Mouse (Mus musculus) forebrain, embryonic 15.5 days (tissue): ENCODE measurements around the gene Gm20695. TPM values are rescaled to one million over a fixed set of nuclear protein-coding genes. Genes with fewer than 3 reads are reported as not detected.
A peak's percentile ranks its signal among the peaks of the same experiment; 100 is the strongest.

Experiments used
- ATAC-seq: fragments of 200-750 bp; cut with Nextera tagmentation; replicated peaks from 2 replicates; pipeline ENCODE4 v1.8.0; 2017; ENCODE audit warnings: mild to moderate bottlenecking, moderate TSS enrichment, moderate library complexity
- H3K27ac ChIP-seq: fragments of 300-500 bp; sonication (generic); replicated peaks from 2 replicates; pipeline ENCODE4 v1.5.1; 2015; ENCODE audit warnings: mild to moderate bottlenecking, inconsistent platforms
- H3K27me3 ChIP-seq: fragments of 300-500 bp; sonication (generic); 2 replicates; pipeline ENCODE4 v1.6.1; 2015; ENCODE audit warnings: inconsistent platforms
- H3K36me3 ChIP-seq: fragments of 300-500 bp; sonication (generic); 2 replicates; pipeline ENCODE4 v1.6.1; 2015; ENCODE audit warnings: mild to moderate bottlenecking, inconsistent platforms
- H3K4me1 ChIP-seq: fragments of 300-500 bp; sonication (generic); 2 replicates; pipeline ENCODE4 v1.6.1; 2015; ENCODE audit warnings: inconsistent platforms
- H3K4me2 ChIP-seq: fragments of 300-500 bp; sonication (generic); replicated peaks from 2 replicates; pipeline ENCODE4 v1.6.1; 2015; ENCODE audit warnings: mild to moderate bottlenecking, inconsistent platforms
- H3K4me3 ChIP-seq: fragments of 300-500 bp; sonication (generic); 2 replicates; pipeline ENCODE4 v1.5.1; 2015; ENCODE audit warnings: mild to moderate bottlenecking, inconsistent platforms
- H3K9ac ChIP-seq: fragments of 300-500 bp; sonication (generic); replicated peaks from 2 replicates; pipeline ENCODE4 v1.6.1; 2015; ENCODE audit warnings: mild to moderate bottlenecking, inconsistent platforms
- H3K9me3 ChIP-seq: fragments of 300-500 bp; sonication (generic); 2 replicates; pipeline ENCODE4 v1.6.1; 2016; ENCODE audit warnings: inconsistent platforms
- WGBS: fragments of 180-500 bp; shearing (Covaris S2); methylation state at CpG from one replicate; pipeline ENCODE4 v1.1.7; 2015; ENCODE audit warnings: mixed read lengths; 5-methylcytosine and 5-hydroxymethylcytosine counted together
- polyA plus RNA-seq: library from polyadenylated mRNA; unstranded; fragments of >200 nt; fragmentation: Nextera tagmentation; extraction: Ambion mirVana; gene quantifications from 2 replicates; pipeline ENCODE4 v1.2.1, GENCODE M21; 2015

The Gm20695 gene
- polyA plus RNA-seq, 1 experiment from 2014 or later, result 4.7 TPM

DNA sequence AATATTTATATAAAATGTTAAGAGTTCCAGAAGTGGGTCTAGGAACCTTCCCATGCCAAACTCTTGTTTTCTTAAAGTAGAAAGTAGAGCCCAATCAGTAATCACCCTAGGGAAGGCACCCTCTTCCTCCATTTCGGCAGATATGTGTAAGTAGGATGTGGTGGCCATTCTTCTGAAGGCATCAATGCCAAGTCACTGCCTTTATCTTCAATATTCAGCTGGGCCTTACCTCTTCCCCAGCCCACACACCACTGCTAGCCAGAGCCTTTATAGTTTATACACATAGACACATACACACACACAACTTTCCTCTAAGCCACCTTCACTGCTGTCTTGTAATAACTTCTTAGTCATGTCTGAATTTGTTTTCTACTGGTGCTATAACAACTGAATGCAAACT, 28.7 kb upstream of the Gm20695 start:
- H3K27ac ChIP-seq, result no peak overlapping the region
- WGBS, result 91% methylated on average over 1 of the region's 1 CpGs

DNA sequence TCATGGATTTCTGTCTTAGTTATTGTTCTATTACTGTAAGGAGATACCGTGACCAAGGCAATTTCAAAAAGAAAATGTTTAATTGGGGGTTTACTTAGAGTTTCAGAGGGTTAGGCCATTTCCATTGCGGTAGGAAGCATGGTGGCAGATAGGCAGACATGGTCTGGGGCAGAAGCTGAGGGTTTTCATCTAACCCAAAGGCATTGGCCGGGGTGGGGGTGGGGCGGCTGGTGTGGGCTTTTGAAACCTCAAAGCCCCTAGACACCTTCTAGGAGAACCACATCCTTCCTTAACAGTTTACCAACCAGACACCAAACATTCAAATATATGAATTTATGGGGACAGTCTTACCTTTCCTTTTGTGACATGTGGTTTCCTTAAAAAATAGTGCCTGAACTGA, 25.2 kb upstream of the Gm20695 start:
- Histone ChIP-seq H3K36me3 (peaks cover 27% of the 10 kb centered on the region), H3K4me2 (no peak overlapping the region), H3K9ac (no peak overlapping the region), H3K4me3 (no peak overlapping the region), H3K27me3 (no peaks in the 10 kb centered on the region), H3K4me1 (no peaks in the 10 kb centered on the region), H3K9me3 (no peaks in the 10 kb centered on the region), H3K27ac (no peak overlapping the region)
- no peak for ATAC-seq
- WGBS, result 90% methylated on average over 4 of the region's 4 CpGs

More for the DNA sequence above, 28.7 kb upstream of the Gm20695 start:
- no peak for ATAC-seq
- no peaks in the 10 kb centered on the region for H3K27me3 ChIP-seq
- no peak overlapping the region for H3K4me3 ChIP-seq
- H3K9ac ChIP-seq, result no peak overlapping the region
- H3K4me1 ChIP-seq, result no peaks in the 10 kb centered on the region
- H3K36me3 ChIP-seq, result peaks cover 7% of the 10 kb centered on the region
- no peaks in the 10 kb centered on the region for H3K9me3 ChIP-seq
- no peak overlapping the region for H3K4me2 ChIP-seq

DNA sequence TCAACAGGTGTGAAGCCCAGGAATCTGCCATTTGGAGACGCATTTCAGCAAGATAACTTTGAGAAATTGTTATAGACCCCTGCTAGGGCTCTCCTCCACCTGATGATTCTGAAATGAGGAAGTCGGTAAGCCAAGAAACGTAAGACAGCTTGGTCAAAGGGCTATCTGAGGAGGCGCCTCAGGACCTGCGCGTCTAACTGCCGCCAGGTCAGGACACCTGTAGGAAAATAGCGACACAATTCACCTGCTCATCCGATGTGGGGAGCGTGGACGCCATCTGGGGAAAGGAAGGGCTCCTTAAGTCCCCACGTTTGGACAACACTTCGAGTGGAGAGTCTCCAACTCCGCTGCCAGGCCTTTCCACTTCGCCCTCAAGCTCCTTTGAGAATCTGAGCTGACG, 12.6 kb upstream of the Gm20695 start:
- no peaks in the 10 kb centered on the region for H3K9me3 ChIP-seq
- H3K27me3 ChIP-seq, result no peaks in the 10 kb centered on the region
- H3K9ac ChIP-seq, result peak overlapping the region; percentile 67
- peaks cover 11% of the 10 kb centered on the region; the same call in 1 of the 2 replicates for H3K36me3 ChIP-seq
- H3K27ac ChIP-seq, result peak overlapping the region; percentile 8
- peak overlapping the region; percentile 65 for H3K4me3 ChIP-seq
- peak overlapping the region; percentile 81 for H3K4me2 ChIP-seq
- ATAC-seq, result no peak; the same call in 1 of the 2 replicates
- H3K4me1 ChIP-seq, result peaks cover 16% of the 10 kb centered on the region
- WGBS, result under 1% methylated on average over 16 of the region's 16 CpGs

DNA sequence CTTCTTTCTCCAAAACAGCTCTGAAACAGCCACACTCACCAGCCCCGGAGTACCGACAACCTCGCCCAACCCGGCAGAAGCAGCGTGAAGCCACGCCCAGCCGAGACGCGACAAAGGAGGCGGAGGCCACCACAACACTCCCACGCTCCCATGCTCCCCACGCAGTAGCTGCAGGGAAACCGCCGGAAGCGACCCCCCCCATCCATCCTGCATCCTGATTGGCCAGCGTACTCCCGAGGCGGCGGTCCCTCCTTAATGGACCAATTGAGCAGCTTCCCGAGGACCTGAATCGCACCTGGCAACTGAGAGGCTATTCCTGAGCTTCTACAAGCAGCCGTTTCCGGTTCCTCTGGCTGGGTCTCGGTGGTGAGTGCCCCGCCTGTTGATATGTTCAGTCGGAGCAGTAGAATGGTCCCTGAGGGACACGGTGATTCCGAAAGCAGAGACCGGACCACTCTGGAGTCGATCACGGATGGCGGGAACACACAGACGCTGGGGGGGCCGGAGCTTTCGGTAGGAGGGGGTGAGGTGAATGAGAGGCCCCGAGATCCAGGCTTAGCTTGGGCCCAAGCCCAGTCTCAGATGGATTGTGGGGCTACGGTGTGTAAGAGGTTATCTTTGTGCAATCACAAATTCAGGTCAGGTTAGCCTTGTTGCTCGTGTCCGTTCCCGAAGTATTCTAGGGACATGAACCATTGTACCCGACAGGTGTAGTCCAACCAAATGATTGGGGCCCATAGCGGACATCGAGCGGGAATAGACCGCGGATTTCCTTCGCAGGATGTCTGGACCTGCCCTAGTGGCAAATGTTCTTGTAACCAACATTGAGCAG, 12.0 kb upstream of the Gm20695 start, which contains the start of gene Naa60:
TSS of gene Naa60 (plus strand) at position 160 of the 832 bp plus-strand sequence.
- Histone ChIP-seq H3K27me3 (no peaks in the 10 kb centered on the region), H3K27ac (peak within 1 kb of the TSS; percentile 8), H3K4me3 (peak within 1 kb of the TSS; percentile 65), H3K9ac (peak within 1 kb of the TSS; percentile 67), H3K36me3 (peaks cover 11% of the 10 kb centered on the region; the same call in 1 of the 2 replicates), H3K4me2 (peak within 1 kb of the TSS; percentile 81), H3K4me1 (peaks cover 16% of the 10 kb centered on the region), H3K9me3 (no peaks in the 10 kb centered on the region)
- WGBS, result 5% methylated on average over 47 of the region's 47 CpGs
- peak; percentile 97 for ATAC-seq

DNA sequence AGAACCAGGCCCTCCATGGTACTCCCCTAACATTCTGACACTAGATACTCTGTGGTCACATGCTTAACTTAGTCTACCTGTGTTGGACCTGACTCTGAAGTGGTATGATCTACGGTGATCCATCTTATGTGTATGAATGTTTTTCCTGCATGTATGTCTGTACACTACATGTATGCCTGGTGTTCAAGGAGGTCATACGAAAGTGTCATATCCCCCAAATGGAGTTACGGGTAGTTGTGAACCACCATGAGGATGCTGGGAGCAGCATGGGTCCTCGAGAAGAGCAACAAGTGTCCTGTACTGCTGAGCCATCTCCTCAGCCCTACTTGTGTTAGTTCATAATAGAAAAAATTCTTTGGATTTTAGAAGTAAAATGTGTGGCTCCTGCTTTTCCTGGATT, 8.1 kb upstream of the Gm20695 start:
- WGBS, result 92% methylated on average over 4 of the region's 4 CpGs
- no peak overlapping the region for H3K4me2 ChIP-seq
- no peak overlapping the region for H3K4me3 ChIP-seq
- no peaks in the 10 kb centered on the region for H3K9me3 ChIP-seq
- no peak overlapping the region for H3K27ac ChIP-seq
- no peaks in the 10 kb centered on the region for H3K27me3 ChIP-seq
- ATAC-seq, result no peak
- peaks cover 13% of the 10 kb centered on the region for H3K4me1 ChIP-seq
- H3K9ac ChIP-seq, result no peak overlapping the region
- H3K36me3 ChIP-seq, result peaks cover 11% of the 10 kb centered on the region; the same call in 1 of the 2 replicates

DNA sequence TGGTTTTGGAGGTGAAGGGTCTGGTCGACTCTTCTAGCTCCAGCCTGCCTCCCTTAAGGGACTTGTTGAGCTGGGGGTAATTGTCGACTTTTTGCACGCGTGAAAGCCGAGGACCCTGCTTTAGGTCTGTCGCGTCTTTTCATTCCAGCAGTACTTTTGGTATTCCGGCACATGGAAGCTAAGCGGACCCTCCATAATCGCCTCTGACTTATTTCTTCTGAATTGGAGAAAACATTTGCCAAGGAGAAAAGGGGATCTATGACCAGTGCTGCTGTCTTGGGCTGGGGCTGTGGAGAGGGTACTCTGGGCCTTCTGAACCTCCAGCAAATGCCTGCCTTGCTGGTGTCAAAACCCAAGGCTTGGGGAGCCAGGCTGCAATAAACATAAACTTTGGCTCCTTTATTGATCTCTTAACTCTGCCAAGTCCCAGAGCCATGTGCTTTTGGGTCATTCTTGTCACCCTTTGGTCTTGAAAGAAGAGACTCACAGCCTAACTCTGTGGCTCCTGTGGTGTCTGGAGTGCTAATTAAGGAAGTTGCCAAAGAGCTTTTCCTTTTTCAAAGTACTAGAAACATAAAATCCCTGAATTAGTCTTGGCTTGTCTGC, 720 bp downstream of the Gm20695 start:
- 1% methylated on average over 10 of the region's 10 CpGs for WGBS
- Histone ChIP-seq H3K27me3 (no peaks in the 10 kb centered on the region), H3K4me1 (peaks cover 23% of the 10 kb centered on the region), H3K36me3 (peaks cover 3% of the 10 kb centered on the region; the same call in 1 of the 2 replicates), H3K4me2 (peak overlapping the region; percentile 69), H3K4me3 (peak overlapping the region; percentile 94), H3K9ac (peak overlapping the region; percentile 94), H3K27ac (peak overlapping the region; percentile 97), H3K9me3 (no peaks in the 10 kb centered on the region)
- no peak for ATAC-seq

DNA sequence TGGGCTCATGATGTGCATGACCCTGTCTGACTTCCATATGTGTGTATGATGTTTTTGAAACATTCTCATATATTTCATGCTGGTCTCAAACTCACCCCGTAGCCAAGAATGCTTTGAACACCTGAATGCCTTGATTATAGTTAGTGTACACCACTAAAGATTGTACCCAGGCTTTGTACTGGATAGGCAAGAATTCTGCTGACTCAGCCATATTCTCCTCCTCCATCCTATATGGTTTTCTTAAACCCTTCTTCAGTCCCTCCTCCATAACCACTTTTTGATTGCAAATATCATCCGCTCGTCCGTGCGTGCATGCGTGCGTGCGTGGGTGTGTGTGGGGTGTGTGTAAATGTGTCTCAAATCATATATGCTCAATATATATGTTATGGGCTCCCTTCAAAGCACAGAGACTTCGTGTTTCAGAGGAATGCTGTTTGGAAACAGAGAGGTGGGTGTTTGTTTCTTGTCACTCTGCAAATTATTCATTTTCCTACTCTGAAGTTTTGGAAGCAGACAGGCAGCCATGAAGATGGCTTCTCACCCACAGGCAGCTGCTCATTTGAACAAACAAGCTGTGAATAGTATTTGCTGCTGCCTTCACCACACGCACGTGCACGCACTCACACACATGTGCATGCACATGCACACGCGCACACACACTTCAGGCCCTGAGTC, 7.3 kb downstream of the Gm20695 start:
- no peaks in the 10 kb centered on the region for H3K9me3 ChIP-seq
- no peaks in the 10 kb centered on the region for H3K4me1 ChIP-seq
- no peaks in the 10 kb centered on the region for H3K27me3 ChIP-seq
- no peak overlapping the region for H3K27ac ChIP-seq
- H3K9ac ChIP-seq, result no peak overlapping the region
- WGBS, result 96% methylated on average over 14 of the region's 14 CpGs
- ATAC-seq, result no peak
- no peak overlapping the region for H3K4me2 ChIP-seq
- peaks cover 7% of the 10 kb centered on the region; the same call in 1 of the 2 replicates for H3K36me3 ChIP-seq
- H3K4me3 ChIP-seq, result no peak overlapping the region

DNA sequence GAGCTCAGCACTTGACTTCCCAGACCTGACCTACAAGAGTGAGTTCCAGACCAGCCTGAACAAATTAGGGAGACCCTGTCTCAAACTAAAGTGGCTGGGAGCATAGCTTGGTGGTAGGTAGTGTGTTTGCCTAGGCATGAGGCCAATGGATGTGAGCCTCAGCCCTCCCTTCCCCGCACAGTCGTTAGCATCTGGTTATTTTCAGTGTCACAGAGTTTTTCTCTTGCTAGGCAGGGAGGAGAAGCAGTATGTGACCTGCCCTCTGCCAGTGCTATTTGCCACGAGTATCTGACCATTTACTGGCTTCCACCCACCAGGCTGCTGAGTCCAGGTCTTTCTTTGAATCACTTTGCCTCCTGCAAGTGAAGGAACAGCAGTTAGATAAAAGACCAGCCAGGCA, 9.3 kb downstream of the Gm20695 start:
- Histone ChIP-seq H3K4me2 (no peak overlapping the region), H3K4me3 (no peak overlapping the region), H3K27me3 (no peaks in the 10 kb centered on the region), H3K27ac (no peak overlapping the region), H3K9ac (no peak overlapping the region), H3K9me3 (no peaks in the 10 kb centered on the region), H3K4me1 (no peaks in the 10 kb centered on the region), H3K36me3 (peaks cover 25% of the 10 kb centered on the region)
- WGBS, result 79% methylated on average over 3 of the region's 3 CpGs
- ATAC-seq, result no peak

DNA sequence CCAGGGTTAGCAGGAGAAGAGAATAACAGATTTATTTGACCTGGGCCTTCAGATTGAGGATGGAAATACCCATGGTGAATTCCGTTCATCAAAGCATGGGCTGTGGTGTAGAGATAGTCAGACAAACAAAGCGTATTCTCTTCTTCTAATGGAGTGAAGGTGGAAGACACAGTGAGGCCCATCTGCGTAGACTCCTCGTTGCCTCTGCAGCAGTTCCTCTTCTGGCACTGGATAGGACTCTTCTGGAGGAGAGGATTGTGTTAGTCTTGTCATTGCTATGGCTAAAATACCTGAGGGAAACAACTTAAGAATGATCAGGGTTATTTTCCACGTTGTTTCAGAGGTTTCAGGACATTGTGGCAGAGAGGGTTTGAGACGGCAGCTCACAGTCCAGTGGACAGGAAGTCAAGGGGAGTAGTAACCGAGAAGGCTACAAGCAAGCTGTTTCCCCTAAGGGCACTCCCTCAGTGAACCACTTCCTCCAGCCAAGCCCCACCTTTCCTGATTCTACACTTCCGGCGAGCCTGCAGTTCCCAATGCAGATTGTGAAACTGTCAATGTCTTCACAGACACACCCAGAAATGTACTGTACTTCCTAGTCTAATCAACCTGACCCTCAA, 10.8 kb downstream of the Gm20695 start:
- no peak for ATAC-seq
- WGBS, result 85% methylated on average over 9 of the region's 9 CpGs
- H3K27ac ChIP-seq, result no peak overlapping the region

DNA sequence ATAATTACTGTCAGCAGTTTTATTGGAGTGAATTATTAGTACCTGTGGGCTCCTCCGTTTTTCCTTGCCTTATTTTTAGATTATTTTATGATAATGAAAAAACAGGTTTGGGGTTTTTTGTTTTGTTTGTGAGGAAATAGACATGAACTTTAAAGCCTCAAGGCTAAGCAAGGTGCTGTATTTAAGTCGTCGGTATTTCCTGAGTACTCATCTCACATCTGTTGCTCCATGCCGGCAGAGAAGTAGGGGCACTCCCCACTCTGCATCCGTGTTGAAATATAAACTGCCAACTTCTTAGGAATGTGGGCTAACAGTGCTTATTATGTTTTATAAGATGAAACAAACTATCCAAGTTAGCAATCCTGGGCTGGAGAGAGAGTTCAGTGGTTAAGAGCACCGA, 11.6 kb downstream of the Gm20695 start:
- H3K4me3 ChIP-seq, result no peak overlapping the region
- no peak for ATAC-seq
- no peaks in the 10 kb centered on the region for H3K4me1 ChIP-seq
- H3K27me3 ChIP-seq, result no peaks in the 10 kb centered on the region
- peaks cover 48% of the 10 kb centered on the region for H3K36me3 ChIP-seq
- WGBS, result 92% methylated on average over 6 of the region's 6 CpGs
- no peak overlapping the region for H3K9ac ChIP-seq
- H3K27ac ChIP-seq, result no peak overlapping the region
- H3K4me2 ChIP-seq, result no peak overlapping the region
- H3K9me3 ChIP-seq, result no peaks in the 10 kb centered on the region

More for the DNA sequence above, 10.8 kb downstream of the Gm20695 start:
- Histone ChIP-seq H3K9ac (no peak overlapping the region), H3K4me2 (no peak overlapping the region), H3K36me3 (peaks cover 40% of the 10 kb centered on the region), H3K27me3 (no peaks in the 10 kb centered on the region), H3K4me1 (no peaks in the 10 kb centered on the region), H3K4me3 (no peak overlapping the region), H3K9me3 (no peaks in the 10 kb centered on the region)

DNA sequence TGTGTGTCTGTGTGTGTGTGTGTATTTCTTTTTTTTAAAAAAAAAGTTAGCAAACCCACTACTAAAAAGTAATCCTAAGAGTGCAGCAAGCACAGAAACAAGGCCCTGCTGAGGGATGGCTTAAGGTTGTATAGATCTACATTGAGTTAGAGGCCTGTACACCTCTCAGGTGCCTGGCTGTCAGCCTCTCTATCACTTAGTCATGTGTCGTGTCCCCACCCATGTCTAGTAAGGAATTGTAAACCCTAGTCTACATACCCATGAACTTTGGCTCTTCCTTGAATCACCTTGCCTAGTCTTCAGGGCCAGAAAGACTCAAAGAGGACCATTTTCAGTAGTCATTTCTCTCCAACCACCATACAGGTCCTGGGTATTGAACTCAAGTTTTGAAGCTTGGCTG, 12.1 kb downstream of the Gm20695 start:
- Histone ChIP-seq H3K27me3 (no peaks in the 10 kb centered on the region), H3K9me3 (no peaks in the 10 kb centered on the region), H3K4me1 (no peaks in the 10 kb centered on the region), H3K27ac (no peak overlapping the region), H3K9ac (no peak overlapping the region), H3K4me3 (no peak overlapping the region), H3K4me2 (no peak overlapping the region), H3K36me3 (peaks cover 51% of the 10 kb centered on the region)
- ATAC-seq, result no peak
- WGBS, result 92% methylated on average over 1 of the region's 1 CpGs
